13 mouse cellular contexts compared by ENCODE assay signal in the genomic region with DNA sequence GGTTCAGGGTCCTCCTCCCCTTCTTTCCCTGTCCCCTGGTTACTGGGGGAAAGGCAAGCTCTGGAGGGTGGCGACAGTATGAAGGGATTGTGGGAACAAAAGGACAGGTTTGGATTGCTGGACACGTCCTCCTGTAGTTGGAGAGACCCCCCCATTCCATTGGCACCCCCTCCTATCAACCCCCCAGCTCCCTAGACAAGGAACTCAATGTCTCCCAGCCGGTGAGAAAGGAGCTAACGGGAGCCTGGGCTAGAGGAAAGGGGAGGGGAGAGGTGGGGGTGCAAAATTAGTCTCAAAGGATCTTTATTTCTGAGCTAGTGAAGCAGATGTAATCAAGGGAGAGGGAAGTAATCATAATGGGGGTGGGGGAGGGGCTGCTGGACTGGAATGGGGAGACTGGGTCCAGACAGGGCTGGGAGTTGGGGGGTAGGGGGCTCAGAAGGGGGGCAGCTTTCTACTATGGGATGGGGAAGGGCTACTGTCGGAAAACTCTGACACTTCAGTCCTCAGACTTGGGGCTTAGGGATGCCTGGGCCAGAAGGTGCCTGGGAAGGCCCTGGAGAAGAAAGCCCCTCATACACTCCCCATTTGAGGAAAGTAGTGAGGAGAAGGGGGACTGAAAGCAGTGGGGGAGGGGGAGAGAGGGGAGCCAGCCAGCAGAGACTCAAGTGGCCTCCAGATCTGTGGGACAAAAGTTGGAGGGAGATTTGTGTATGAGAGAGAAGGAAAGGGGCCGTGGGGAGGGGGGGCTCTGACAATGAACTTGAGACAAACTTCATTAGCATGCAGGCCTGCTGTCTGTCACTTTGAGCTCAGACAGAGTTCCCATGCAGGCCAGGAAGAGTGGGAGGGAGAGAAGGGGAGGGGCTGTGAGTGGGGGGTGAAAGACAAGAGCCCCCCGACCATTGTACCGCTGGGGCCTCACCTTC. TPM values are rescaled to one million over a fixed set of nuclear protein-coding genes. Genes with fewer than 3 reads are reported as not detected.
DNase-seq lines count a peak whose midpoint lies in the region; ATAC-seq and TF ChIP-seq lines count a peak whose summit lies in the region.
"Had no signal": no experiment of that assay in that cellular context is flagged by ENCODE, and none has a peak within 500 bp of the region (broad histone marks: within the 10 kb centered on the region; RNA-seq: fewer than 3 reads in every experiment).

No protein-coding gene starts in this region.

- H3K9ac ChIP-seq in midbrain, postnatal 0 days (replicated peaks; ENCODE audit: low read length, poor library complexity, severe bottlenecking) = no peak overlapping the region
- H3K9ac ChIP-seq in heart, embryonic 12.5 days = no peak overlapping the region
- H3K9ac ChIP-seq: heart, embryonic 13.5 days; limb, embryonic 13.5 days had no signal

- H3K9me3 ChIP-seq in hindbrain, embryonic 10.5 days = no peaks in the 10 kb centered on the region
- H3K9me3 ChIP-seq in midbrain, postnatal 0 days (ENCODE audit: low read length) = no peaks in the 10 kb centered on the region
- H3K9me3 ChIP-seq in heart, embryonic 12.5 days (replicated peaks) = no peaks in the 10 kb centered on the region
- H3K9me3 ChIP-seq: heart, embryonic 13.5 days; limb, embryonic 13.5 days had no signal

- peak overlapping the region; percentile 48 for H3K4me3 ChIP-seq in hindbrain, embryonic 10.5 days
- peak overlapping the region; percentile 54 for H3K4me3 ChIP-seq in midbrain, postnatal 0 days (ENCODE audit: low read depth, low read length)
- no peak overlapping the region for H3K4me3 ChIP-seq in heart, embryonic 12.5 days
- H3K4me3 ChIP-seq in gastrocnemius, adult 2 months = no peak overlapping the region
- H3K4me3 ChIP-seq: heart, embryonic 13.5 days; limb, embryonic 13.5 days had no signal

- H3K27ac ChIP-seq in hindbrain, embryonic 10.5 days = peak overlapping the region; percentile 86
- peak overlapping the region; percentile 93 for H3K27ac ChIP-seq in midbrain, postnatal 0 days (ENCODE audit: low read depth, low read length)
- no peak overlapping the region for H3K27ac ChIP-seq in heart, embryonic 12.5 days (ENCODE audit: poor library complexity, severe bottlenecking)
- no peak overlapping the region for H3K27ac ChIP-seq in gastrocnemius, adult 2 months
- H3K27ac ChIP-seq: heart, embryonic 13.5 days; limb, embryonic 13.5 days had no signal

- peaks cover 100% of the 10 kb centered on the region for H3K27me3 ChIP-seq in hindbrain, embryonic 10.5 days (ENCODE audit: insufficient read depth, poor library complexity, severe bottlenecking)
- H3K27me3 ChIP-seq in midbrain, postnatal 0 days (ENCODE audit: insufficient read depth, low read length) = peaks cover 18% of the 10 kb centered on the region; the same call in 1 of the 2 replicates
- H3K27me3 ChIP-seq in heart, embryonic 12.5 days (replicated peaks) = peaks cover 99% of the 10 kb centered on the region

- intact Hi-C loops in gastrocnemius, adult 2 months (cut with DNase I) = no loop called here

- no peaks in the 10 kb centered on the region for H3K36me3 ChIP-seq in hindbrain, embryonic 10.5 days
- no peaks in the 10 kb centered on the region for H3K36me3 ChIP-seq in midbrain, postnatal 0 days (ENCODE audit: insufficient read depth, low read length)
- no peaks in the 10 kb centered on the region for H3K36me3 ChIP-seq in heart, embryonic 12.5 days
- H3K36me3 ChIP-seq: heart, embryonic 13.5 days; limb, embryonic 13.5 days had no signal

- no peak for TF ChIP-seq CTCF in midbrain, postnatal 0 days (IDR thresholded peaks at IDR 0.05)
- TF ChIP-seq CTCF in gastrocnemius, adult 2 months (IDR thresholded peaks at IDR 0.05) = no peak

- peak overlapping the region; percentile 68 for H3K4me2 ChIP-seq in midbrain, postnatal 0 days (ENCODE audit: low read depth, low read length, poor library complexity, severe bottlenecking)
- H3K4me2 ChIP-seq in heart, embryonic 12.5 days = no peak overlapping the region
- H3K4me2 ChIP-seq: heart, embryonic 13.5 days; limb, embryonic 13.5 days had no signal

- ATAC-seq in midbrain, postnatal 0 days (ENCODE audit: low FRiP score) = peak; percentile 75
- ATAC-seq in heart, embryonic 12.5 days (ENCODE audit: insufficient number of reproducible peaks, low FRiP score) = no peak

- peaks cover 78% of the 10 kb centered on the region for H3K4me1 ChIP-seq in hindbrain, embryonic 10.5 days (replicated peaks)
- H3K4me1 ChIP-seq in midbrain, postnatal 0 days (ENCODE audit: insufficient read depth, low read length) = peaks cover 3% of the 10 kb centered on the region; the same call in 1 of the 2 replicates
- H3K4me1 ChIP-seq in heart, embryonic 12.5 days (replicated peaks) = peaks cover 3% of the 10 kb centered on the region

- DNase-seq in frontal cortex, postnatal 36 days (ENCODE audit: low spot score in 2 of 2) = peak; percentile 9 to 35
- DNase-seq in frontal cortex, postnatal 25 days (ENCODE audit: low spot score in 2 of 2) = no peak
- DNase-seq in cerebellum, postnatal 25 days = peak; percentile 15 to 38
- DNase-seq in hindbrain, embryonic 10.5 days (ENCODE audit: low spot score) = peak; percentile 43
- DNase-seq in midbrain, postnatal 0 days (ENCODE audit: low spot score) = peak; percentile 90
- no peak for DNase-seq in ovary, postnatal 36 days (ENCODE audit: low spot score)
- DNase-seq in gastrocnemius, adult 2 months = no peak
- DNase-seq: kidney, adult 9 months; lung, postnatal 36 days had no signal

- 2% methylated on average over 8 of the region's 8 CpGs for WGBS in hindbrain, embryonic 10.5 days
- 12% methylated on average over 8 of the region's 8 CpGs for WGBS in midbrain, postnatal 0 days
- WGBS in heart, embryonic 12.5 days = 4% methylated on average over 8 of the region's 8 CpGs

RNA-seq across cellular contexts. Expression of gene Rhbg, which starts 48.7 kb away (rescaled TPM):
- polyA plus RNA-seq in hindbrain, embryonic 10.5 days (2016; fragmentation: Nextera tagmentation; extraction: Ambion mirVana) = not detected in 2 replicates
- 0.94 and 1.0 TPM in 2 replicates for total RNA-seq in midbrain, postnatal 0 days (2014; rRNA removed)
- polyA plus RNA-seq in midbrain, postnatal 0 days (2015; fragmentation: Nextera tagmentation; extraction: Ambion mirVana) = 0.21 and 0.41 TPM in 2 replicates
- 0.19 TPM in 1 of 2 replicates, not detected in the other for polyA plus RNA-seq in heart, embryonic 12.5 days (2016; fragmentation: Nextera tagmentation; extraction: Ambion mirVana)
- not detected for total RNA-seq in gastrocnemius, adult 2 months (2021)
- polyA plus RNA-seq: frontal cortex, adult 2 months had no signal

Comparison
In these comparisons a context has a peak if more than half of its experiments do, and no peak if none do; other contexts are left out.
1. DNase-seq: peak in frontal cortex, postnatal 36 days (2 of 2), cerebellum, postnatal 25 days (2 of 2), hindbrain, embryonic 10.5 days (single experiment) and midbrain, postnatal 0 days (single experiment); none in frontal cortex, postnatal 25 days (0 of 2), ovary, postnatal 36 days (single experiment) and gastrocnemius, adult 2 months (single experiment).
2. H3K27ac ChIP-seq: peak in hindbrain, embryonic 10.5 days (single experiment) and midbrain, postnatal 0 days (single experiment); none in heart, embryonic 12.5 days (single experiment) and gastrocnemius, adult 2 months (single experiment).
3. H3K4me3 ChIP-seq: peak in hindbrain, embryonic 10.5 days (single experiment) and midbrain, postnatal 0 days (single experiment); none in heart, embryonic 12.5 days (single experiment) and gastrocnemius, adult 2 months (single experiment).